Mouse (Mus musculus) gastrocnemius, adult 18-20 months (tissue): ENCODE measurements at regions not wholly inside any gene's neighbourhood (a gene's known extent, or its start where the extent isn't known, plus 50 kb on each side); places are given as distances from the start of the nearest gene placed in this dataset.
A peak's percentile ranks its signal among the peaks of the same experiment; 100 is the strongest.

ENCODE experiments used
- DNase-seq: peaks from one replicate; pipeline ENCODE4 v3.0.0; 2021; ENCODE audit warnings: low spot score

- DNase-seq, result no peak
These were observed 136.9 kb downstream of the Uaca start for GRCm38 (mm10) chr9:60931290-60931689.

GRCm38 (mm10) chr9:60936937-60937336 is 142.6 kb downstream of the Uaca start:
- no peak for DNase-seq

- peak; percentile 68 for DNase-seq
These were observed 145.8 kb downstream of the Uaca start for GRCm38 (mm10) chr9:60939858-60940804.

- DNase-seq, result no peak
These were observed 153.0 kb downstream of the Uaca start for GRCm38 (mm10) chr9:60947363-60947762.

GRCm38 (mm10) chr9:60948531-60949070 is 154.3 kb downstream of the Uaca start:
- DNase-seq, result no peak

GRCm38 (mm10) chr9:60950161-60950560 is 155.8 kb downstream of the Uaca start:
- DNase-seq, result no peak

GRCm38 (mm10) chr9:60951071-60951561 is 156.8 kb downstream of the Uaca start:
- no peak for DNase-seq

GRCm38 (mm10) chr9:60957438-60957837 is 163.1 kb downstream of the Uaca start:
- DNase-seq, result no peak

- DNase-seq, result no peak
These were observed 165.2 kb downstream of the Uaca start for GRCm38 (mm10) chr9:60959537-60959936.

GRCm38 (mm10) chr9:60962086-60962485 is 167.7 kb downstream of the Uaca start:
- no peak for DNase-seq

- no peak for DNase-seq
These were observed 171.3 kb downstream of the Uaca start for GRCm38 (mm10) chr9:60965641-60966040.

- no peak for DNase-seq
These were observed 174.1 kb downstream of the Uaca start for GRCm38 (mm10) chr9:60968281-60969031.

GRCm38 (mm10) chr9:60972201-60972910 is 178.0 kb downstream of the Uaca start:
- DNase-seq, result no peak

- no peak for DNase-seq
These were observed 180.2 kb downstream of the Uaca start for GRCm38 (mm10) chr9:60974546-60974945.

GRCm38 (mm10) chr9:60982383-60983085 is 188.2 kb downstream of the Uaca start:
- no peak for DNase-seq

- DNase-seq, result no peak
These were observed 188.9 kb downstream of the Uaca start for GRCm38 (mm10) chr9:60983246-60983645.

GRCm38 (mm10) chr9:60988113-60988512 is 193.8 kb downstream of the Uaca start:
- DNase-seq, result no peak

- peak; percentile 10 for DNase-seq
These were observed 195.5 kb downstream of the Uaca start for GRCm38 (mm10) chr9:60989670-60990391.

- peak; percentile 14 for DNase-seq
These were observed 197.2 kb downstream of the Uaca start for GRCm38 (mm10) chr9:60991509-60991908.

- DNase-seq, result no peak
These were observed 199.3 kb downstream of the Uaca start for GRCm38 (mm10) chr9:60993661-60994060.
